ENCODE assay signal across 8 mouse cellular contexts in genomic region chr19:4300852-4301734, GRCm38 (mm10). TPM values are rescaled to one million over a fixed set of nuclear protein-coding genes. Genes with fewer than 3 reads are reported as not detected.
DNase-seq lines count a peak whose midpoint lies in the region; ATAC-seq and TF ChIP-seq lines count a peak whose summit lies in the region.

No protein-coding gene starts in this region.

- DNase-seq in frontal cortex, postnatal 10 days (ENCODE audit: low spot score in 2 of 2), result no peak
- peak; percentile 41 for DNase-seq in CD4-positive helper T cell, adult 2 months (ENCODE audit: low read depth, low spot score)
- no peak for DNase-seq in forebrain, postnatal 0 days
- no peak for DNase-seq in adrenal gland, postnatal 10 days
- DNase-seq in kidney, postnatal 36 days, result no peak

- no peaks in the 10 kb centered on the region for H3K36me3 ChIP-seq in forebrain, postnatal 0 days (ENCODE audit: insufficient read depth)
- no peaks in the 10 kb centered on the region for H3K36me3 ChIP-seq in liver, embryonic 16.5 days (ENCODE audit: control insufficient read depth, insufficient read depth)

- 0 out of 2 replicates have a peak overlapping the region, but pooled peaks have one; percentile 36 for H3K4me2 ChIP-seq in forebrain, postnatal 0 days (ENCODE audit: low read depth)
- peak overlapping the region; percentile 30 for H3K4me2 ChIP-seq in liver, embryonic 16.5 days (ENCODE audit: low read depth, low read length)

- H3K27me3 ChIP-seq in forebrain, postnatal 0 days (ENCODE audit: insufficient read depth, low read length), result no peaks in the 10 kb centered on the region
- H3K27me3 ChIP-seq in liver, embryonic 16.5 days (ENCODE audit: control insufficient read depth, insufficient read depth, low read depth, low read length), result no peaks in the 10 kb centered on the region

- WGBS in forebrain, postnatal 0 days, result 68% methylated on average over 11 of the region's 11 CpGs
- WGBS in liver, embryonic 16.5 days (ENCODE audit: insufficient replicate concordance), result 40% methylated on average over 11 of the region's 11 CpGs

- TF ChIP-seq CTCF in forebrain, postnatal 0 days (IDR thresholded peaks at IDR 0.05; ENCODE audit: low read depth), result no peak

- no peaks in the 10 kb centered on the region for H3K9me3 ChIP-seq in forebrain, postnatal 0 days (ENCODE audit: low read length)
- H3K9me3 ChIP-seq in liver, embryonic 16.5 days (replicated peaks; ENCODE audit: control insufficient read depth, low read length), result no peaks in the 10 kb centered on the region

- H3K4me3 ChIP-seq in forebrain, postnatal 0 days (ENCODE audit: low read depth, low read length), result no peak overlapping the region
- peak overlapping the region; percentile 27; the same call in 1 of the 2 replicates for H3K4me3 ChIP-seq in liver, embryonic 16.5 days (ENCODE audit: low read depth, low read length)

- ATAC-seq in frontal cortex, adult (ENCODE audit: low TSS enrichment), result peak; percentile 1; the same call in 1 of the 2 replicates
- no peak for ATAC-seq in forebrain, postnatal 0 days
- no peak for ATAC-seq in liver, embryonic 16.5 days (ENCODE audit: low read depth)
- no peak for ATAC-seq in erythroid progenitor cell, adult 5-6 weeks (replicated peaks; ENCODE audit: low FRiP score, poor library complexity, severe bottlenecking)

- H3K9ac ChIP-seq in forebrain, postnatal 0 days, result no peak overlapping the region
- 0 out of 2 replicates have a peak overlapping the region, but pooled peaks have one; percentile 3 for H3K9ac ChIP-seq in liver, embryonic 16.5 days (ENCODE audit: low read depth, low read length)

- peak overlapping the region; percentile 68 for H3K27ac ChIP-seq in forebrain, postnatal 0 days (ENCODE audit: low read depth, low read length)
- H3K27ac ChIP-seq in liver, embryonic 16.5 days (ENCODE audit: low read length), result peak overlapping the region; percentile 83

- peaks cover 35% of the 10 kb centered on the region for H3K4me1 ChIP-seq in forebrain, postnatal 0 days (ENCODE audit: insufficient read depth)
- peaks cover 60% of the 10 kb centered on the region for H3K4me1 ChIP-seq in liver, embryonic 16.5 days (ENCODE audit: control insufficient read depth, low read depth, low read length)

RNA-seq across cellular contexts. Expression of gene Grk2, which starts 4.9 kb away (rescaled TPM):
- total RNA-seq in forebrain, postnatal 0 days (2014; rRNA removed), result 129 and 136 TPM in 2 replicates
- polyA plus RNA-seq in forebrain, postnatal 0 days (2015; fragmentation: Nextera tagmentation; extraction: Ambion mirVana), result 23.6 and 24.6 TPM in 2 replicates
- polyA plus RNA-seq in liver, embryonic 16.5 days (2015; fragmentation: Nextera tagmentation; extraction: Ambion mirVana), result 7.8 and 9.5 TPM in 2 replicates
- 71.3 and 72.8 TPM in 2 replicates for total RNA-seq in erythroid progenitor cell, adult 5-6 weeks (2015; ENCODE audit: low replicate concordance)
- 40.5 and 47.1 TPM in 2 replicates for total RNA-seq in erythroid progenitor cell, adult 5-6 weeks (2017; ENCODE audit: low replicate concordance)
- total RNA-seq in adrenal gland, postnatal 10 days (2021), result 10 to 100 TPM; 46.3 to 54.8 TPM

RNA-seq across cellular contexts. Expression of gene Ankrd13d, which starts 18.2 kb away (rescaled TPM):
- 76.6 and 87.3 TPM in 2 replicates for total RNA-seq in forebrain, postnatal 0 days (2014; rRNA removed)
- 48.7 and 55.2 TPM in 2 replicates for polyA plus RNA-seq in forebrain, postnatal 0 days (2015; fragmentation: Nextera tagmentation; extraction: Ambion mirVana)
- 1.1 and 1.2 TPM in 2 replicates for polyA plus RNA-seq in liver, embryonic 16.5 days (2015; fragmentation: Nextera tagmentation; extraction: Ambion mirVana)
- total RNA-seq in erythroid progenitor cell, adult 5-6 weeks (2015; ENCODE audit: low replicate concordance), result 0.72 and 1.3 TPM in 2 replicates
- total RNA-seq in erythroid progenitor cell, adult 5-6 weeks (2017; ENCODE audit: low replicate concordance), result 0.39 TPM in 1 of 2 replicates, not detected in the other
- total RNA-seq in adrenal gland, postnatal 10 days (2021), result 1 to 10 TPM; 3.5 to 8.5 TPM

RNA-seq across cellular contexts. Expression of gene Ssh3, which starts 32.1 kb away (rescaled TPM):
- 35.9 and 41.5 TPM in 2 replicates for total RNA-seq in forebrain, postnatal 0 days (2014; rRNA removed)
- 6.4 and 9.1 TPM in 2 replicates for polyA plus RNA-seq in forebrain, postnatal 0 days (2015; fragmentation: Nextera tagmentation; extraction: Ambion mirVana)
- polyA plus RNA-seq in liver, embryonic 16.5 days (2015; fragmentation: Nextera tagmentation; extraction: Ambion mirVana), result 2.1 TPM in 2 replicates
- total RNA-seq in erythroid progenitor cell, adult 5-6 weeks (2015; ENCODE audit: low replicate concordance), result 2.2 and 16.8 TPM in 2 replicates
- 0.90 and 5.2 TPM in 2 replicates for total RNA-seq in erythroid progenitor cell, adult 5-6 weeks (2017; ENCODE audit: low replicate concordance)
- total RNA-seq in adrenal gland, postnatal 10 days (2021), result 10 to 100 TPM; 16.8 to 21.9 TPM
